Mouse (Mus musculus) cortical plate, adult 2 months (tissue): ENCODE results near the gene Palld.

Experiments used
- CTCF ChIP-seq: fragments of 200-500 bp; IDR thresholded peaks from 2 replicates; pipeline ENCODE4 v1.5.1; 2011; ENCODE audit warnings: mild to moderate bottlenecking, control low read depth, low read length; ENCODE audit not compliant: insufficient read depth; ENCODE audit errors: extremely low read depth
- POLR2A ChIP-seq: fragments of 200-500 bp; IDR thresholded peaks from 2 replicates; pipeline ENCODE4 v1.6.1; 2011; ENCODE audit warnings: mild to moderate bottlenecking, low read length, control low read depth; ENCODE audit not compliant: insufficient read depth; ENCODE audit errors: extremely low read depth

GRCm38 (mm10) chr8:61533356-61533926 lies 369.0 kb downstream of the Palld start:
- TF ChIP-seq POLR2A (no peak), CTCF (no peak)
